Mouse (Mus musculus): ENCODE results near the gene Adgra1.

- TF ChIP-seq CTCF (conservative IDR thresholded peaks at IDR 0.05; ENCODE audit: low read length): no peak
- no peak for TF ChIP-seq NANOG (IDR thresholded peaks at IDR 0.05; ENCODE audit: borderline replicate concordance, low read length)
- TF ChIP-seq POU5F1 (IDR thresholded peaks at IDR 0.05; ENCODE audit: borderline replicate concordance, low read length): no peak
Observed at GRCm38 (mm10) chr7:139843776-139844175, 9.8 kb downstream of the Adgra1 start.

Data from E14TG2a.4 (cell line).